Mouse (Mus musculus): Measurements from ENCODE around the gene Tex36.

GRCm38 (mm10) chr7:133537366-133537765, 64.6 kb downstream of the Tex36 start:
- TF ChIP-seq CTCF (IDR thresholded peaks at IDR 0.05; ENCODE audit: borderline replicate concordance, control insufficient read depth, extremely low read depth, insufficient read depth, low read length, poor library complexity) = no peak
- no peak for TF ChIP-seq POLR2A (IDR thresholded peaks at IDR 0.05; ENCODE audit: control insufficient read depth, extremely low read depth, insufficient read depth, low read length, poor library complexity)

Measured in thymus, adult 2 months (tissue).